Mouse (Mus musculus) neural tube, embryonic 14.5 days (tissue): ENCODE data around the gene Polr2f. TPM values are rescaled to one million over a fixed set of nuclear protein-coding genes. Genes with fewer than 3 reads are reported as not detected.

Source experiments
- ATAC-seq: fragments of 200-750 bp; cut with Nextera tagmentation; 2 replicates; pipeline ENCODE4 v1.8.0; 2017; ENCODE audit warnings: low read depth, mild to moderate bottlenecking, moderate TSS enrichment, moderate library complexity
- H3K27ac ChIP-seq: fragments of 300-500 bp; sonication (generic); 2 replicates; pipeline ENCODE4 v1.5.1; 2014; ENCODE audit warnings: low read depth, mild to moderate bottlenecking, control low read depth, low read length, moderate library complexity, mixed read lengths
- H3K27me3 ChIP-seq: fragments of 300-500 bp; sonication (generic); 2 replicates; pipeline ENCODE4 v1.6.1; 2014; ENCODE audit warnings: low read length; ENCODE audit not compliant: control insufficient read depth, insufficient read depth
- H3K36me3 ChIP-seq: fragments of 300-500 bp; sonication (generic); 2 replicates; pipeline ENCODE4 v1.6.1; 2014; ENCODE audit warnings: low read length, mixed read lengths; ENCODE audit not compliant: control insufficient read depth, insufficient read depth
- H3K4me1 ChIP-seq: fragments of 300-500 bp; sonication (generic); 2 replicates; pipeline ENCODE4 v1.6.1; 2014; ENCODE audit warnings: low read length; ENCODE audit not compliant: control insufficient read depth, insufficient read depth
- H3K4me2 ChIP-seq: fragments of 300-500 bp; sonication (generic); 2 replicates; pipeline ENCODE4 v1.6.1; 2014; ENCODE audit warnings: mild to moderate bottlenecking, low read depth, low read length, control low read depth
- H3K4me3 ChIP-seq: fragments of 300-500 bp; sonication (generic); 2 replicates; pipeline ENCODE4 v1.5.1; 2014; ENCODE audit warnings: low read depth, low read length, control low read depth, mixed read lengths
- H3K9ac ChIP-seq: fragments of 300-500 bp; sonication (generic); replicated peaks from 2 replicates; pipeline ENCODE4 v1.6.1; 2014; ENCODE audit warnings: low read depth, mild to moderate bottlenecking, control low read depth, low read length, mixed read lengths
- H3K9me3 ChIP-seq: fragments of 300-500 bp; sonication (generic); 2 replicates; pipeline ENCODE4 v1.6.1; 2016; ENCODE audit warnings: low read length; ENCODE audit not compliant: control insufficient read depth
- WGBS: fragments of 180-500 bp; shearing (Covaris S2); extraction: QIAGEN DNeasy Blood & Tissue Kit; methylation state at CpG from one replicate; pipeline ENCODE4 v1.1.7; 2014; 5-methylcytosine and 5-hydroxymethylcytosine counted together
- polyA plus RNA-seq: library from polyadenylated mRNA; unstranded; fragments of >200 nt; fragmentation: Nextera tagmentation; extraction: Ambion mirVana; gene quantifications from 2 replicates; pipeline ENCODE4 v1.2.1, GENCODE M21; 2014

Gene Polr2f
- polyA plus RNA-seq, 1 experiment from 2014 or later: 304 TPM

DNA sequence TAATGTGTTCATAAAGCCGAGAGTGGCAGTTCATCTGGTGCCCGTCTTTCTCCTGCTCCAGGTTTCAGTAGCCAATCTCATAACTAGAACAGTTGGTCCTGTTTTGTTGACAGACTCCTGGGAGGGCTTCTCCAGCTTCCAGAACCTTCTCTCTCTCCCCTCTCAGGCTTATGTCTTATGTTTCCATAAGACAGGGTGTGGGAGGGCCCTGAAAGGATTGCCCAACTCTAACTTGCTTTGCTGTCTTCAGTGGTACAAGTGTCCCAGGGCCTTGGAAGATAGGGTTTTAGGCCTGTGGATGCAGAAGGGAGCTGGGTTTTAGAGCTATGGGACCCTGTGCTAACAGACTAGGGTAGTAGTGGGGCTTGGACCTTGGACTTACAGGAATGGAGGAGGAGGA is 30.3 kb upstream of the Polr2f start:
- H3K27ac ChIP-seq: no peak overlapping the region
- H3K4me3 ChIP-seq: peak overlapping the region; percentile 81
- ATAC-seq: no peak
- peak overlapping the region; percentile 96 for H3K4me2 ChIP-seq
- H3K4me1 ChIP-seq: peaks cover 19% of the 10 kb centered on the region
- 50% methylated on average over 2 of the region's 2 CpGs for WGBS
- peaks cover 15% of the 10 kb centered on the region; the same call in 1 of the 2 replicates for H3K36me3 ChIP-seq
- no peaks in the 10 kb centered on the region for H3K27me3 ChIP-seq
- H3K9me3 ChIP-seq: no peaks in the 10 kb centered on the region
- H3K9ac ChIP-seq: peak overlapping the region; percentile 17; the same call in 1 of the 2 replicates

DNA sequence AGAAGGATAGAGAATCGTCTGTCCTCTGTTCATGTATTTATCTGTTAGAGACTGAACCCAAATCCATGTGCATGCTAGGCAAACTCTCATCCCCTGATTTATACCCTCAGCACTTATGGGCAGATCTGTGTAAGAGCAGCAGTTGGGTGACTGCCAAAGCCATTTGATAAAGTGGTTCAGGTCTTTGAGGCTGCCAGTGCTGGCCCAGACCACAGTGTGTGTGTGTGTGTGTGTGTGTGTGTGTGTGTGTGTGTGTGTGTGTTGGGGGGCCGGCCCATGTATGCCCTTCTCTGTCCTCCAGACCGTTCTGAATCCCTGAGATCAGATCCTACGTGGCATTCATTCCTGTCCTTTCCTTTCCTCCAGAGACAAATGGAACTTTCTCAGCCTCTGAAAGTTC is 29.0 kb upstream of the Polr2f start:
- Histone ChIP-seq H3K4me3 (no peak overlapping the region), H3K4me1 (peaks cover 19% of the 10 kb centered on the region), H3K36me3 (peaks cover 16% of the 10 kb centered on the region; the same call in 1 of the 2 replicates), H3K27ac (no peak overlapping the region), H3K9ac (no peak overlapping the region), H3K9me3 (no peaks in the 10 kb centered on the region), H3K4me2 (no peak overlapping the region), H3K27me3 (no peaks in the 10 kb centered on the region)
- WGBS: 58% methylated on average over 4 of the region's 4 CpGs
- no peak for ATAC-seq

DNA sequence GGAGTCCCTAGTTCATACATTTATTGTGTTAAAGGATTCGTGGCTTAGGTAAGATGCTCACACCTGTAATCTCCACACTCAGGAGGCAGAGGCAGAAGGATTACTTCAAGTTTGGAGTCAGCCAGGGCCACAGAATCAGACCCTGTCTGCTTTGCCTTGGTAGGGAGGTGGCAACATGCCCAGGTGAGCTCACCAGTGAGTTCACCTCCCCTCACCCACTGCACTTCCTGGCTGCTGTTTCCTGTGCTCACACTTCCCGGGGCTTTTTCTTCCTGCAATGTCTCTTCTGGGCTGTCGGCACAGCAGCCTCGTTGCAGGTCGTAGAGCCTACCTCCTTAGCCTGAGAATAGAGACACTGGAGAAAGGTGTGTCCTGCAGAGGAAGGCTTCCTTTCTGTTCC is 25.5 kb upstream of the Polr2f start:
- Histone ChIP-seq H3K27me3 (no peaks in the 10 kb centered on the region), H3K36me3 (peaks cover 25% of the 10 kb centered on the region; the same call in 1 of the 2 replicates), H3K4me3 (no peak overlapping the region), H3K27ac (no peak overlapping the region), H3K4me1 (peaks cover 14% of the 10 kb centered on the region), H3K9me3 (no peaks in the 10 kb centered on the region), H3K4me2 (no peak overlapping the region), H3K9ac (no peak overlapping the region)
- no peak for ATAC-seq
- 63% methylated on average over 5 of the region's 5 CpGs for WGBS

DNA sequence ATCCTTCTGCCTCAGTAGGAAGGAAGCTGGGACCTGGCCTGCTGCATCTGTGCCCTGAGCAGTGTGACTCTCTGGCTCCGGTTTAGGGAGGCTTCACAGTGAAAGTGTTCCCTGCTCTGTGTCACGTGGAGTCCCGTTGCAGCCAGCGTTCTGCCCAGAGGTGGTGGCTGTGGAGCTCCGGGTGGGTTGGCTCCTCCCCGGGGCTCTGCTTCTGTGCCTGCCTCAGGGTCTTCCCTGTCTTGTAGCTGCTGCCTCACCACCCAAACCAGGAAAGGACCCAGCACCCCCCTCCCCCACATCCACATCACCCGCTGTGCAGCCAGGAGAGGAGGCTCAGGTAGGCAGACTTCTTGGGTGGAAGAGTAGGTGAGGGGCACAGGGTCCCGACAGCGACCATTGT is 21.3 kb upstream of the Polr2f start:
- H3K36me3 ChIP-seq: peaks cover 34% of the 10 kb centered on the region
- no peaks in the 10 kb centered on the region for H3K9me3 ChIP-seq
- no peak for ATAC-seq
- no peak overlapping the region for H3K4me2 ChIP-seq
- no peaks in the 10 kb centered on the region for H3K4me1 ChIP-seq
- WGBS: 87% methylated on average over 9 of the region's 9 CpGs
- H3K27me3 ChIP-seq: no peaks in the 10 kb centered on the region
- H3K9ac ChIP-seq: no peak overlapping the region
- H3K4me3 ChIP-seq: no peak overlapping the region
- H3K27ac ChIP-seq: no peak overlapping the region

DNA sequence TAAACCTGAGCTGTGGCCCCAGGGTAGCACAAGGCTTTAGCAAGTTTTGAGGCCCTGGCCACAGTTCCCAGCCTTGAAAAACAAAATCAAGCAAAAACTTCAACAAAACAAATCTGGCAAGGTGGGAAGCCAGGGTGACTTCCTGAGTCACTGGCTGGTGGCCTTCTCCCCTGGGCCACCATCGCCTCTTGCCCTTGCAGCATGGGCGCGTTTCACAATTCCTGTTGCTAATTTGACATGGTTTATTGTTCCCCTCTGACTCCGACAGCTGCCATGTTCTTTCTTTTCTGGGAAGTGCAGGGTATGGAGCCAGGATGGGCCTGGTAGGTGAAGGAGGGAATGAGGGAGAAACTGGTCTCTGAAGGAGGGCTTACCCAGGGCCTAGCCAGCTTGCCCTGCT is 18.7 kb upstream of the Polr2f start:
- ATAC-seq: no peak
- no peaks in the 10 kb centered on the region for H3K9me3 ChIP-seq
- WGBS: 35% methylated on average over 4 of the region's 4 CpGs
- no peaks in the 10 kb centered on the region for H3K27me3 ChIP-seq
- no peak overlapping the region for H3K9ac ChIP-seq
- H3K36me3 ChIP-seq: peaks cover 43% of the 10 kb centered on the region
- no peaks in the 10 kb centered on the region for H3K4me1 ChIP-seq
- no peak overlapping the region for H3K4me3 ChIP-seq
- no peak overlapping the region for H3K4me2 ChIP-seq
- H3K27ac ChIP-seq: no peak overlapping the region

DNA sequence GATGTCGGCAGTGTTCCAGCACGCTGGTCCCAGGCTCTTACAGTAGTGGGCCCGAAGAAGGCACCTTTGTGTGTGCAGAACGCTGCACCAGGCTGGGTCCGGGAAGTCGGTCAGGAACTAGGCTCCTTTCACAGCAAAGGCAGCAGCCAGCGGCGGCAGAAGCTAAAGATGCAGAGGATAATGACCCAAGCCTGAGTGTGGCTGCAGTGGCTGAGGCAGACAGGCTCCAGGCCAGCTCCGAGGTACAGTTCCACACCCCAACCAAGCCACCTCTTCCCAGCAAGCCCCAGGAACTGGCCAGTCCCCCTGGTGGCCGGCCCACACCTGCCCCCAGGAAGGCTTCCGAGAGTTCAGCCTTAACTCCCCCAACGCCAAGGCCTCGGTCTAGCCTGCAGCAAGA is 18.3 kb upstream of the Polr2f start:
- no peak overlapping the region for H3K4me3 ChIP-seq
- 77% methylated on average over 13 of the region's 13 CpGs for WGBS
- H3K4me1 ChIP-seq: no peaks in the 10 kb centered on the region
- H3K27me3 ChIP-seq: no peaks in the 10 kb centered on the region
- no peaks in the 10 kb centered on the region for H3K9me3 ChIP-seq
- peaks cover 43% of the 10 kb centered on the region for H3K36me3 ChIP-seq
- ATAC-seq: no peak
- H3K9ac ChIP-seq: no peak overlapping the region
- no peak overlapping the region for H3K27ac ChIP-seq
- H3K4me2 ChIP-seq: no peak overlapping the region

DNA sequence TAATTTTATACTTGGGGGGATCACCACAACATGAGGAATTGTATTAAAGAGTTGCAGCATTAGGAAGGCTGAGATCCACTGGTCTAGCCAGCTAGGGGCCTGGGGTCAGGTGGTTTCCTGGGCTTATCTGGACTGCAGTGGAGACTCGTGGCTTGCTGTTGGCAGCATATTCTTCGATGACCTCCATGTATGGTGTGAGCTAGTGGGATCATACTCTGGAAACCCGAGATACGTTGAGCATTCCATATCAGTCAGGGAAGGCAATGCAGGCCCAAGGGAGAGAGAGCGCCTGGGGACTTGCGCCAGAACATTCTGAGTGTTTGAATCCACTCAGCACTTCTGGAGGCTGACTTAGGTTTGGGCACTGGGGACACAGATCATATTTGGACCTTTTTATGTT is 17.1 kb upstream of the Polr2f start:
- Histone ChIP-seq H3K4me1 (no peaks in the 10 kb centered on the region), H3K4me2 (no peak overlapping the region), H3K36me3 (peaks cover 52% of the 10 kb centered on the region), H3K9ac (no peak overlapping the region), H3K27ac (no peak overlapping the region), H3K27me3 (no peaks in the 10 kb centered on the region), H3K9me3 (no peaks in the 10 kb centered on the region), H3K4me3 (no peak overlapping the region)
- ATAC-seq: no peak
- 87% methylated on average over 6 of the region's 6 CpGs for WGBS

DNA sequence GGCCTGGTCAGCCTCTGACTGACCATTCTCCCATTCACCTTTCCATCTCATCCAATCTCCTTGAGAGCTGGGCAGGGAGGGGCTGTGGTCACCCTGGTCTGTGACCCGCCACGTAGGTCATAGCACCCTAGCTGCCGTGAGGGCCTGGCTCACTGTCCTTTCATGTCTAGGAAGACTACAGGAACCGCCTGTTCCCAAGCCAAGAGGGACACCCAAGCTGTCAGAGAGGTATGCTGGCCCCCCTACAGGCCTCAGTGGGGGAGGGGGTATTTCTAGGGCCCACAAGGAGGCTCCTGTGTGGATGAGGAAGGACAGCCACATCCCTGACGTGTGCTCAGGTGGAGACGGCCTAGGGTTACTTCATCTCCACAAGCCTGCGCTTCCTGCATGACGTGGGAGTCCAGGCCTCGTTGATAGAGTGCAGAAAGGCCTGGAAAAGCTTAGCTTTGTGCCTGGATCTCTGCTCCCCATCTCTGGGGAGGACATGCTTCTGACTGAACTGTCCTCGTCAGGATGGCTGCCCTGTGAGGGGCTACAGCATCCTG is 16.4 kb upstream of the Polr2f start:
- no peak for ATAC-seq
- Histone ChIP-seq H3K4me2 (no peak overlapping the region), H3K9me3 (no peaks in the 10 kb centered on the region), H3K4me3 (no peak overlapping the region), H3K36me3 (peaks cover 54% of the 10 kb centered on the region), H3K4me1 (no peaks in the 10 kb centered on the region), H3K27ac (no peak overlapping the region), H3K9ac (no peak overlapping the region), H3K27me3 (no peaks in the 10 kb centered on the region)
- 87% methylated on average over 10 of the region's 10 CpGs for WGBS

DNA sequence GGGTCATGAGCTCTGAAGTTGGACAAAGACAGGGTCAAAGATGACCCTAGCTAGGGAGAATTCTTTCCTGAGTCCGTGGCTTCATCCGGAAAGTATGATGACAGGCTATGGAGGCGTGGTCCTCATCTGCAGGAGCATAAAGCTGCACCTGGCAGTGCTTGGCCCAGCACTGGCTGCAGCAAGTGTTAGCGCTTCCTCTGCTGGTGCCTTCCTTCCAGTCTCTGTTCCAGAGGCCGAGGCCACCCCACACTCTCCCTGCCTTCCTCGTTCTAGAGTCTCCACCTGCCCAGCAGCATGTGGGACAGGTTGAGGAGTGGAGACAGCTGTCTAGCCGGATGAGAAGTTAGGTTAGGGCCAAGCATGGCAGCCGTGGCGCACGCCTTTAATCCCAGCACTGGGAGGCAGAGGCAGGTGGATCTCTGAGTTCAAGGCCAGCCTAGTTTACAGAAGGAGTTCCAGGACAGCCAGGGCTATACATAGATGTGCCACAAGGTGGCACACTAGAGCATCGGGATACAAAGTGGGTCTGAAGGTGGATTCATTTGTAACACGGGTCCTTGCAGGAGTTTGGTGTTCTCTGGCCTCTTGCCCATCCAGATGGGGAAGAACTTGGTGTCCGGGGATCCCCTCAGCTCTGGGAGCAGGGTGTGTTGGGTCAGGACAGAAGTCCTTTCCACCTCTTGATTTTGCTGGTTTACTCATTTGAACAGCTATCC is 14.4 kb upstream of the Polr2f start:
- ATAC-seq: no peak
- no peak overlapping the region for H3K4me3 ChIP-seq
- H3K9me3 ChIP-seq: no peaks in the 10 kb centered on the region
- no peaks in the 10 kb centered on the region for H3K4me1 ChIP-seq
- no peak overlapping the region for H3K27ac ChIP-seq
- 86% methylated on average over 13 of the region's 13 CpGs for WGBS
- no peak overlapping the region for H3K4me2 ChIP-seq
- peaks cover 74% of the 10 kb centered on the region for H3K36me3 ChIP-seq
- no peak overlapping the region for H3K9ac ChIP-seq
- H3K27me3 ChIP-seq: no peaks in the 10 kb centered on the region
